Mouse (Mus musculus) neural tube, embryonic 12.5 days (tissue): ENCODE data around the gene Hist1h2ae. TPM values are rescaled to one million over a fixed set of nuclear protein-coding genes. Genes with fewer than 3 reads are reported as not detected.
A peak's percentile ranks its signal among the peaks of the same experiment; 100 is the strongest.

Experiments used
- ATAC-seq: fragments of 200-750 bp; cut with Nextera tagmentation; 2 replicates; pipeline ENCODE4 v1.8.0; 2017; ENCODE audit warnings: low read depth, mild to moderate bottlenecking, moderate TSS enrichment, moderate library complexity; ENCODE audit not compliant: low FRiP score
- H3K27ac ChIP-seq: fragments of 300-500 bp; sonication (generic); 2 replicates; pipeline ENCODE4 v1.5.1; 2016
- H3K27me3 ChIP-seq: fragments of 300-500 bp; sonication (generic); replicated peaks from 2 replicates; pipeline ENCODE4 v1.6.1; 2016; ENCODE audit warnings: mild to moderate bottlenecking
- H3K36me3 ChIP-seq: fragments of 300-500 bp; sonication (generic); 2 replicates; pipeline ENCODE4 v1.6.1; 2016; ENCODE audit warnings: mild to moderate bottlenecking
- H3K4me1 ChIP-seq: fragments of 300-500 bp; sonication (generic); 2 replicates; pipeline ENCODE4 v1.6.1; 2016
- H3K4me2 ChIP-seq: fragments of 300-500 bp; sonication (generic); replicated peaks from 2 replicates; pipeline ENCODE4 v1.6.1; 2016; ENCODE audit warnings: mild to moderate bottlenecking
- H3K4me3 ChIP-seq: fragments of 300-500 bp; sonication (generic); 2 replicates; pipeline ENCODE4 v1.5.1; 2016
- H3K9ac ChIP-seq: fragments of 300-500 bp; sonication (generic); 2 replicates; pipeline ENCODE4 v1.6.1; 2016; ENCODE audit warnings: mild to moderate bottlenecking
- H3K9me3 ChIP-seq: fragments of 300-500 bp; sonication (generic); 2 replicates; pipeline ENCODE4 v1.6.1; 2016; ENCODE audit warnings: mild to moderate bottlenecking
- WGBS: fragments of 180-500 bp; shearing (Covaris S2); methylation state at CpG from one replicate; pipeline ENCODE4 v1.1.7; 2016; 5-methylcytosine and 5-hydroxymethylcytosine counted together
- polyA plus RNA-seq: library from polyadenylated mRNA; unstranded; fragments of >200 nt; fragmentation: Nextera tagmentation; extraction: Ambion mirVana; gene quantifications from 2 replicates; pipeline ENCODE4 v1.2.1, GENCODE M21; 2016

Hist1h2ae gene
- polyA plus RNA-seq, 1 experiment from 2014 or later, result 52.5 TPM

- ATAC-seq, result peak; percentile 87
- H3K9me3 ChIP-seq, result no peaks in the 10 kb centered on the region
- H3K27ac ChIP-seq, result peak within 1 kb of the TSS; percentile 89
- H3K4me3 ChIP-seq, result peak within 1 kb of the TSS; percentile 52
- H3K4me2 ChIP-seq, result peak within 1 kb of the TSS; percentile 70
- under 1% methylated on average over 60 of the region's 70 CpGs for WGBS
- peak within 1 kb of the TSS; percentile 73 for H3K9ac ChIP-seq
- H3K4me1 ChIP-seq, result peaks cover 18% of the 10 kb centered on the region
- no peaks in the 10 kb centered on the region for H3K36me3 ChIP-seq
- no peaks in the 10 kb centered on the region for H3K27me3 ChIP-seq
Measured at GRCm38 (mm10) chr13:23530901-23531875, 39.8 kb downstream of the Hist1h2ae start, which contains the start of gene Hist1h4h. TSS of gene Hist1h4h (plus strand) at chr13:23531050.

GRCm38 (mm10) chr13:23530181-23530900 lies 40.7 kb downstream of the Hist1h2ae start:
- Histone ChIP-seq H3K36me3 (no peaks in the 10 kb centered on the region), H3K4me3 (peak overlapping the region; percentile 52), H3K4me2 (peak overlapping the region; percentile 70), H3K9me3 (no peaks in the 10 kb centered on the region), H3K4me1 (peaks cover 16% of the 10 kb centered on the region), H3K9ac (peak overlapping the region; percentile 73), H3K27ac (peak overlapping the region; percentile 89), H3K27me3 (no peaks in the 10 kb centered on the region)
- no peak for ATAC-seq
- WGBS, result under 1% methylated on average over 20 of the region's 20 CpGs

- Histone ChIP-seq H3K36me3 (no peaks in the 10 kb centered on the region), H3K4me1 (peaks cover 17% of the 10 kb centered on the region), H3K4me2 (peak overlapping the region; percentile 70), H3K9ac (peak overlapping the region; percentile 73; the same call in 1 of the 2 replicates), H3K4me3 (peak overlapping the region; percentile 52), H3K9me3 (no peaks in the 10 kb centered on the region), H3K27me3 (no peaks in the 10 kb centered on the region), H3K27ac (no peak overlapping the region)
- no peak for ATAC-seq
- 30% methylated on average over 2 of the region's 2 CpGs for WGBS
Measured at GRCm38 (mm10) chr13:23529480-23530165, 41.4 kb downstream of the Hist1h2ae start.

- peaks cover 15% of the 10 kb centered on the region for H3K4me1 ChIP-seq
- H3K4me3 ChIP-seq, result no peak overlapping the region
- no peak for ATAC-seq
- peak overlapping the region; percentile 42 for H3K4me2 ChIP-seq
- WGBS, result 41% methylated on average over 5 of the region's 5 CpGs
- H3K36me3 ChIP-seq, result no peaks in the 10 kb centered on the region
- no peaks in the 10 kb centered on the region for H3K27me3 ChIP-seq
- no peak overlapping the region; the same call in 1 of the 2 replicates for H3K27ac ChIP-seq
- no peaks in the 10 kb centered on the region for H3K9me3 ChIP-seq
- no peak overlapping the region for H3K9ac ChIP-seq
Measured at GRCm38 (mm10) chr13:23529005-23529404, 42.0 kb downstream of the Hist1h2ae start.

GRCm38 (mm10) chr13:23526312-23526711 lies 44.7 kb downstream of the Hist1h2ae start:
- Histone ChIP-seq H3K9me3 (no peaks in the 10 kb centered on the region), H3K4me2 (peak overlapping the region; percentile 54), H3K9ac (peak overlapping the region; percentile 48), H3K27ac (peak overlapping the region; percentile 2; the same call in 1 of the 2 replicates), H3K4me1 (peaks cover 5% of the 10 kb centered on the region; the same call in 1 of the 2 replicates), H3K27me3 (no peaks in the 10 kb centered on the region), H3K4me3 (peak overlapping the region; percentile 29), H3K36me3 (no peaks in the 10 kb centered on the region)
- no peak for ATAC-seq
- WGBS, result under 1% methylated on average over 17 of the region's 17 CpGs

- no peak overlapping the region for H3K27ac ChIP-seq
- WGBS, result 2% methylated on average over 10 of the region's 10 CpGs
- H3K27me3 ChIP-seq, result no peaks in the 10 kb centered on the region
- peak overlapping the region; percentile 29 for H3K4me3 ChIP-seq
- H3K9me3 ChIP-seq, result no peaks in the 10 kb centered on the region
- no peaks in the 10 kb centered on the region for H3K36me3 ChIP-seq
- H3K4me2 ChIP-seq, result peak overlapping the region; percentile 54
- H3K9ac ChIP-seq, result no peak overlapping the region
- peaks cover 5% of the 10 kb centered on the region; the same call in 1 of the 2 replicates for H3K4me1 ChIP-seq
- no peak for ATAC-seq
Measured at GRCm38 (mm10) chr13:23525901-23526300, 45.1 kb downstream of the Hist1h2ae start.

DNA sequence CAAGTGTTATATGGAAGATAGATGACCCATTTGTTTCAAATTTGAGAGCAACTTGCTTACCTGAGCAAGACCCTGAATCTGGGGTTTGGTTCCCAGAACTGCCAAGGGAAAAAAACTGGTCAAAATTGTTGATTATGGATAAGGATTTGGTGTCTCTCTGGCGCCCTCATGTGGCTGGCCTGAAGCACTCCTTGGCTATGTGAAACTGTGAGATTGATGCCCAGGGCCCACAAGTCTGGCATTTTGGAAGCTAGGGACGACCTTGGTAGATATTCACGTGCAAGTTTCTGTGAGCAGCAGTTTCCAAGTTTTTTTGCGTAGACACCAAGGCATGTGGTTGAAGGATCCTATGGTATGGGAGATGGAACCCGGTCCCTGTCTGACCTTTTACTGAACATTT lies 46.4 kb downstream of the Hist1h2ae start:
- H3K27me3 ChIP-seq, result no peaks in the 10 kb centered on the region
- H3K9ac ChIP-seq, result no peak overlapping the region
- no peaks in the 10 kb centered on the region for H3K36me3 ChIP-seq
- H3K4me3 ChIP-seq, result no peak overlapping the region
- H3K4me2 ChIP-seq, result peak overlapping the region; percentile 28; the same call in 1 of the 2 replicates
- 6% methylated on average over 5 of the region's 5 CpGs for WGBS
- ATAC-seq, result no peak
- peaks cover 5% of the 10 kb centered on the region; the same call in 1 of the 2 replicates for H3K4me1 ChIP-seq
- H3K27ac ChIP-seq, result no peak overlapping the region
- H3K9me3 ChIP-seq, result no peaks in the 10 kb centered on the region

GRCm38 (mm10) chr13:23523976-23524375 lies 47.0 kb downstream of the Hist1h2ae start:
- Histone ChIP-seq H3K9me3 (no peaks in the 10 kb centered on the region), H3K27ac (no peak overlapping the region), H3K4me3 (no peak overlapping the region), H3K27me3 (no peaks in the 10 kb centered on the region), H3K4me2 (no peak overlapping the region), H3K4me1 (peaks cover 5% of the 10 kb centered on the region; the same call in 1 of the 2 replicates), H3K9ac (no peak overlapping the region), H3K36me3 (no peaks in the 10 kb centered on the region)
- WGBS, result 46% methylated on average over 5 of the region's 5 CpGs
- ATAC-seq, result no peak

GRCm38 (mm10) chr13:23521703-23522102 lies 49.3 kb downstream of the Hist1h2ae start:
- Histone ChIP-seq H3K36me3 (no peaks in the 10 kb centered on the region), H3K4me3 (no peak overlapping the region), H3K9ac (no peak overlapping the region), H3K27ac (no peak overlapping the region), H3K4me2 (peak overlapping the region; percentile 18; the same call in 1 of the 2 replicates), H3K4me1 (0 out of 2 replicates have a peak, but pooled peaks cover 5% of the 10 kb centered on the region), H3K9me3 (no peaks in the 10 kb centered on the region), H3K27me3 (no peaks in the 10 kb centered on the region)
- ATAC-seq, result no peak
- 2% methylated on average over 14 of the region's 14 CpGs for WGBS
